Mouse (Mus musculus) forebrain, embryonic 16.5 days (tissue): ENCODE data around the gene Ckap2l. TPM values are rescaled to one million over a fixed set of nuclear protein-coding genes. Genes with fewer than 3 reads are reported as not detected.

Source experiments
- ATAC-seq: fragments of 200-750 bp; cut with Nextera tagmentation; 2 replicates; pipeline ENCODE4 v1.8.0; 2017; ENCODE audit warnings: mild to moderate bottlenecking, moderate library complexity
- H3K27ac ChIP-seq: fragments of 300-500 bp; sonication (generic); 2 replicates; pipeline ENCODE4 v1.5.1; 2014; ENCODE audit warnings: low read length, control low read depth
- H3K27me3 ChIP-seq: fragments of 300-500 bp; sonication (generic); replicated peaks from 2 replicates; pipeline ENCODE4 v1.6.1; 2014; ENCODE audit warnings: low read length; ENCODE audit not compliant: control insufficient read depth, insufficient read depth
- H3K36me3 ChIP-seq: fragments of 300-500 bp; sonication (generic); 2 replicates; pipeline ENCODE4 v1.6.1; 2014; ENCODE audit not compliant: control insufficient read depth, insufficient read depth
- H3K4me1 ChIP-seq: fragments of 300-500 bp; sonication (generic); replicated peaks from 2 replicates; pipeline ENCODE4 v1.6.1; 2014; ENCODE audit warnings: low read length; ENCODE audit not compliant: control insufficient read depth, insufficient read depth
- H3K4me2 ChIP-seq: fragments of 300-500 bp; sonication (generic); 2 replicates; pipeline ENCODE4 v1.6.1; 2014; ENCODE audit warnings: mild to moderate bottlenecking, low read length, control low read depth
- H3K4me3 ChIP-seq: fragments of 300-500 bp; sonication (generic); replicated peaks from 2 replicates; pipeline ENCODE4 v1.5.1; 2014; ENCODE audit warnings: mild to moderate bottlenecking, low read length, control low read depth
- H3K9ac ChIP-seq: fragments of 300-500 bp; sonication (generic); replicated peaks from 2 replicates; pipeline ENCODE4 v1.6.1; 2014; ENCODE audit warnings: low read depth, low read length, control low read depth
- H3K9me3 ChIP-seq: fragments of 300-500 bp; sonication (generic); 2 replicates; pipeline ENCODE4 v1.6.1; 2016; ENCODE audit warnings: low read length; ENCODE audit not compliant: control insufficient read depth
- WGBS: fragments of 180-500 bp; shearing (Covaris S2); extraction: QIAGEN DNeasy Blood & Tissue Kit; methylation state at CpG from one replicate; pipeline ENCODE4 v1.1.7; 2014; 5-methylcytosine and 5-hydroxymethylcytosine counted together
- polyA plus RNA-seq: library from polyadenylated mRNA; unstranded; fragments of >200 nt; fragmentation: Nextera tagmentation; extraction: Ambion mirVana; gene quantifications from 2 replicates; pipeline ENCODE4 v1.2.1, GENCODE M21; 2015

Gene Ckap2l
- polyA plus RNA-seq, 1 experiment from 2014 or later = 17.6 TPM

GRCm38 (mm10) chr2:129315831-129316230 lies 18.8 kb upstream of the Ckap2l start:
- Histone ChIP-seq H3K4me2 (no peak overlapping the region), H3K27me3 (no peaks in the 10 kb centered on the region), H3K4me3 (no peak overlapping the region), H3K9me3 (no peaks in the 10 kb centered on the region), H3K27ac (no peak overlapping the region), H3K36me3 (no peaks in the 10 kb centered on the region), H3K4me1 (no peaks in the 10 kb centered on the region), H3K9ac (no peak overlapping the region)
- no peak for ATAC-seq
- 85% methylated on average over 4 of the region's 4 CpGs for WGBS

GRCm38 (mm10) chr2:129314880-129315279 lies 17.9 kb upstream of the Ckap2l start:
- Histone ChIP-seq H3K9ac (no peak overlapping the region), H3K27ac (no peak overlapping the region), H3K9me3 (no peaks in the 10 kb centered on the region), H3K4me2 (no peak overlapping the region), H3K4me1 (no peaks in the 10 kb centered on the region), H3K27me3 (no peaks in the 10 kb centered on the region), H3K36me3 (no peaks in the 10 kb centered on the region), H3K4me3 (no peak overlapping the region)
- no peak for ATAC-seq
- WGBS = 75% methylated on average over 6 of the region's 6 CpGs

- Histone ChIP-seq H3K27ac (no peak overlapping the region), H3K4me3 (no peak overlapping the region), H3K36me3 (no peaks in the 10 kb centered on the region), H3K4me2 (no peak overlapping the region), H3K9me3 (no peaks in the 10 kb centered on the region), H3K9ac (no peak overlapping the region), H3K27me3 (no peaks in the 10 kb centered on the region), H3K4me1 (no peaks in the 10 kb centered on the region)
- ATAC-seq = no peak
- 91% methylated on average over 1 of the region's 1 CpGs for WGBS
These were observed 16.9 kb upstream of the Ckap2l start for GRCm38 (mm10) chr2:129313934-129314333.

GRCm38 (mm10) chr2:129309836-129310235 lies 12.8 kb upstream of the Ckap2l start, which contains the start of gene Il1a:
Gene Il1a, minus strand, starts transcription at chr2:129309972.
- Histone ChIP-seq H3K36me3 (no peaks in the 10 kb centered on the region), H3K4me2 (no peak within 1 kb of the TSS), H3K27me3 (no peaks in the 10 kb centered on the region), H3K9me3 (no peaks in the 10 kb centered on the region), H3K4me1 (no peaks in the 10 kb centered on the region), H3K27ac (no peak within 1 kb of the TSS), H3K4me3 (no peak within 1 kb of the TSS), H3K9ac (no peak within 1 kb of the TSS)
- no peak for ATAC-seq
- WGBS = 87% methylated on average over 7 of the region's 7 CpGs

GRCm38 (mm10) chr2:129306020-129306419 lies 9.0 kb upstream of the Ckap2l start:
- no peaks in the 10 kb centered on the region for H3K4me1 ChIP-seq
- no peak overlapping the region for H3K9ac ChIP-seq
- H3K4me2 ChIP-seq = no peak overlapping the region
- H3K9me3 ChIP-seq = no peaks in the 10 kb centered on the region
- no peaks in the 10 kb centered on the region for H3K36me3 ChIP-seq
- H3K27ac ChIP-seq = no peak overlapping the region
- WGBS = 81% methylated on average over 4 of the region's 4 CpGs
- ATAC-seq = no peak
- H3K4me3 ChIP-seq = no peak overlapping the region
- H3K27me3 ChIP-seq = no peaks in the 10 kb centered on the region

- Histone ChIP-seq H3K36me3 (no peaks in the 10 kb centered on the region), H3K27ac (peak overlapping the region; percentile 94), H3K4me2 (peak overlapping the region; percentile 80), H3K4me1 (peaks cover 16% of the 10 kb centered on the region), H3K9me3 (no peaks in the 10 kb centered on the region), H3K9ac (peak overlapping the region; percentile 69), H3K4me3 (peak overlapping the region; percentile 88), H3K27me3 (no peaks in the 10 kb centered on the region)
- ATAC-seq = peak; percentile 57
- WGBS = 2% methylated on average over 10 of the region's 10 CpGs
These were observed 574 bp upstream of the Ckap2l start for GRCm38 (mm10) chr2:129297589-129297982.

- Histone ChIP-seq H3K27me3 (no peaks in the 10 kb centered on the region), H3K9me3 (no peaks in the 10 kb centered on the region), H3K4me1 (peaks cover 16% of the 10 kb centered on the region), H3K27ac (no peak overlapping the region), H3K9ac (no peak overlapping the region; the same call in 1 of the 2 replicates), H3K4me3 (peak overlapping the region; percentile 88), H3K4me2 (peak overlapping the region; percentile 81), H3K36me3 (no peaks in the 10 kb centered on the region)
- no peak for ATAC-seq
- WGBS = 33% methylated on average over 5 of the region's 5 CpGs
These were observed 926 bp downstream of the Ckap2l start for GRCm38 (mm10) chr2:129296086-129296485.

- no peak for ATAC-seq
- H3K36me3 ChIP-seq = no peaks in the 10 kb centered on the region
- H3K4me1 ChIP-seq = peaks cover 16% of the 10 kb centered on the region
- H3K9me3 ChIP-seq = no peaks in the 10 kb centered on the region
- no peak overlapping the region for H3K4me3 ChIP-seq
- no peak overlapping the region for H3K27ac ChIP-seq
- no peak overlapping the region for H3K4me2 ChIP-seq
- WGBS = 87% methylated on average over 5 of the region's 5 CpGs
- no peaks in the 10 kb centered on the region for H3K27me3 ChIP-seq
- H3K9ac ChIP-seq = no peak overlapping the region
These were observed 1.9 kb downstream of the Ckap2l start for GRCm38 (mm10) chr2:129295075-129295474.

GRCm38 (mm10) chr2:129273823-129274222 lies 23.2 kb downstream of the Ckap2l start:
- 96% methylated on average over 5 of the region's 5 CpGs for WGBS

GRCm38 (mm10) chr2:129270621-129271020 lies 26.4 kb downstream of the Ckap2l start:
- Histone ChIP-seq H3K27me3 (no peaks in the 10 kb centered on the region), H3K9ac (no peak overlapping the region), H3K36me3 (peaks cover 17% of the 10 kb centered on the region), H3K27ac (no peak overlapping the region), H3K4me2 (no peak overlapping the region), H3K9me3 (no peaks in the 10 kb centered on the region), H3K4me1 (no peaks in the 10 kb centered on the region), H3K4me3 (no peak overlapping the region)
- 92% methylated on average over 7 of the region's 9 CpGs for WGBS
- ATAC-seq = no peak

More at GRCm38 (mm10) chr2:129273823-129274222, 23.2 kb downstream of the Ckap2l start:
- Histone ChIP-seq H3K4me1 (no peaks in the 10 kb centered on the region), H3K4me2 (no peak overlapping the region), H3K4me3 (no peak overlapping the region), H3K9me3 (no peaks in the 10 kb centered on the region), H3K36me3 (peaks cover 8% of the 10 kb centered on the region), H3K27ac (no peak overlapping the region), H3K27me3 (no peaks in the 10 kb centered on the region), H3K9ac (no peak overlapping the region)
- ATAC-seq = no peak
